In the genomic region with DNA sequence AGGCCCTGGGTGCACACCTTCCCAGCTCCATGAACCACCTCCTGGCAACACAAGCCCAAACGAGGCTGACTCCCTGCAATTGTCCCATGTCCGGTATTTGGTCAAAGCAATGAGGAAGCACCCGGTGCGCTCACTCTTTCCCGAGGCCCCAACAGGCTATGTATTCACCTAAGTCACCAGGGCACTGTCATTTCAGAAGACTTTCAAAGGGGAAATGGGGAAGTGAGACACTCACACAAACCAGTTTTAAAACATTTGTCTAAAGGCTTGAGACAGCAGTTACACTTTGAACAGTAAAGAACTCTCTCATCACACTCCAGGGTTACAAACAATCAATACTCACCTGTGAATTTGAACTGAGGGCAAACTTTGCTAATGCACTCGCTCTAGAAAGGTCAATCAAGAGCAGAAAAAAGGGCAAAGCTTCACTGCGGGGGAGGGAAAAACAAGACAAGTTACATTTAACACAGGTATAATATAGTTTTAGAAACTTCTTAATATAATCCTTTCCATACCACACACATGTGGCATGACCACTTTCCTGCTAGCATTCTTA, we compare ENCODE assay signal across 20 mouse cellular contexts. TPM values are rescaled to one million over a fixed set of nuclear protein-coding genes. Genes with fewer than 3 reads are reported as not detected.
A peak's percentile ranks its signal among the peaks of the same experiment; 100 is the strongest.
DNase-seq lines count a peak whose midpoint lies in the region; ATAC-seq lines count a peak whose summit lies in the region.
"Had no signal": no experiment of that assay in that cellular context is flagged by ENCODE, and none has a peak within 500 bp of the region (broad histone marks: within the 10 kb centered on the region; RNA-seq: fewer than 3 reads in every experiment).

No protein-coding gene starts in this region.

- H3K27ac ChIP-seq in liver, embryonic 15.5 days (replicated peaks), result peak overlapping the region; percentile 35; the same call in 1 of the 2 replicates
- H3K27ac ChIP-seq in liver, embryonic 12.5 days, result no peak overlapping the region
- H3K27ac ChIP-seq: embryonic facial prominence, embryonic 10.5 days; forebrain, embryonic 13.5 days; heart, embryonic 10.5 days; hindbrain, embryonic 13.5 days; hindbrain, postnatal 0 days had no signal

- H3K4me1 ChIP-seq in liver, embryonic 15.5 days (replicated peaks), result peaks cover 38% of the 10 kb centered on the region
- H3K4me1 ChIP-seq in liver, embryonic 12.5 days, result peaks cover 38% of the 10 kb centered on the region

- 66% methylated on average over 7 of the region's 7 CpGs for WGBS in liver, embryonic 15.5 days (ENCODE audit: insufficient replicate concordance)
- 82% methylated on average over 7 of the region's 7 CpGs for WGBS in liver, embryonic 12.5 days (ENCODE audit: insufficient replicate concordance)

- H3K4me2 ChIP-seq in liver, embryonic 15.5 days, result no peak overlapping the region
- no peak overlapping the region for H3K4me2 ChIP-seq in liver, embryonic 12.5 days
- H3K4me2 ChIP-seq: forebrain, embryonic 13.5 days; hindbrain, embryonic 13.5 days had no signal

- H3K4me3 ChIP-seq in liver, embryonic 15.5 days (replicated peaks), result no peak overlapping the region
- no peak overlapping the region for H3K4me3 ChIP-seq in liver, embryonic 12.5 days
- H3K4me3 ChIP-seq: embryonic facial prominence, embryonic 10.5 days; forebrain, embryonic 13.5 days; heart, embryonic 10.5 days; hindbrain, embryonic 13.5 days had no signal

- H3K36me3 ChIP-seq in liver, embryonic 15.5 days (replicated peaks), result peaks cover 75% of the 10 kb centered on the region
- H3K36me3 ChIP-seq in liver, embryonic 12.5 days, result peaks cover 81% of the 10 kb centered on the region

- H3K9me3 ChIP-seq in liver, embryonic 15.5 days (replicated peaks), result no peaks in the 10 kb centered on the region
- H3K9me3 ChIP-seq in liver, embryonic 12.5 days (replicated peaks), result no peaks in the 10 kb centered on the region
- H3K9me3 ChIP-seq: embryonic facial prominence, embryonic 10.5 days; forebrain, embryonic 13.5 days; G1E; heart, embryonic 10.5 days; hindbrain, embryonic 13.5 days had no signal

- ATAC-seq in liver, embryonic 15.5 days (ENCODE audit: insufficient read depth), result no peak
- no peak for ATAC-seq in liver, embryonic 12.5 days
- ATAC-seq in common myeloid progenitor, adult 5-6 weeks (replicated peaks; ENCODE audit: low read depth, poor library complexity, severe bottlenecking), result peak; percentile 47; the same call in 1 of the 2 replicates
- ATAC-seq in megakaryocyte progenitor cell, adult 5-6 weeks (replicated peaks; ENCODE audit: poor library complexity), result peak; percentile 57
- ATAC-seq: forebrain, embryonic 13.5 days; forebrain, postnatal 0 days; hindbrain, postnatal 0 days had no signal

- DNase-seq in cerebellum, adult 9-10 months, result no peak
- DNase-seq in spleen, adult 18-20 months, result no peak
- DNase-seq: adrenal gland, adult 8-10 months; cerebellum, adult 11 months; cerebellum, adult 8-10 months; cerebellum, postnatal 25 days; forebrain, postnatal 0 days; gastrocnemius, postnatal 25 days; heart, adult 18-20 months; heart, postnatal 14 days had no signal

- H3K9ac ChIP-seq in liver, embryonic 15.5 days, result no peak overlapping the region
- H3K9ac ChIP-seq in liver, embryonic 12.5 days, result no peak overlapping the region
- H3K9ac ChIP-seq: forebrain, embryonic 13.5 days; forebrain, postnatal 0 days; hindbrain, embryonic 13.5 days had no signal

- no peaks in the 10 kb centered on the region for H3K27me3 ChIP-seq in liver, embryonic 15.5 days
- H3K27me3 ChIP-seq in liver, embryonic 12.5 days (replicated peaks), result no peaks in the 10 kb centered on the region
- H3K27me3 ChIP-seq: forebrain, embryonic 13.5 days; hindbrain, embryonic 13.5 days had no signal

RNA-seq across cellular contexts. Expression of gene Hmgcr, which starts 6.2 kb away (rescaled TPM):
- 86.0 and 91.2 TPM in 2 replicates for polyA plus RNA-seq in liver, embryonic 15.5 days (2015; fragmentation: Nextera tagmentation; extraction: Ambion mirVana)
- 79.3 and 87.9 TPM in 2 replicates for polyA plus RNA-seq in liver, embryonic 12.5 days (2016; fragmentation: Nextera tagmentation; extraction: Ambion mirVana)
- total RNA-seq in common myeloid progenitor, adult 5-6 weeks (2017), result 47.4 and 59.1 TPM in 2 replicates
- total RNA-seq in megakaryocyte progenitor cell, adult 5-6 weeks (2015), result 32.8 and 36.9 TPM in 2 replicates
- total RNA-seq in megakaryocyte progenitor cell, adult 5-6 weeks (2017), result 45.5 and 48.1 TPM in 2 replicates

Comparison
In these comparisons a context has a peak if more than half of its experiments do, and no peak if none do; other contexts are left out.
1. ATAC-seq: peak in common myeloid progenitor, adult 5-6 weeks (single experiment) and megakaryocyte progenitor cell, adult 5-6 weeks (single experiment); none in liver, embryonic 15.5 days (single experiment) and liver, embryonic 12.5 days (single experiment).